Mouse (Mus musculus) liver, adult 2 months (tissue): ENCODE measurements around the gene Dhtkd1.

Source experiments
- CTCF ChIP-seq: fragments of 200-500 bp; IDR thresholded peaks from 2 replicates; pipeline ENCODE4 v1.5.1; 2011; ENCODE audit warnings: low read depth, low read length, control low read depth
- POLR2A ChIP-seq: fragments of 200-500 bp; IDR thresholded peaks from 2 replicates; pipeline ENCODE4 v1.6.1; 2011; ENCODE audit warnings: low read length, control low read depth; ENCODE audit not compliant: insufficient read depth; ENCODE audit errors: extremely low read depth

DNA sequence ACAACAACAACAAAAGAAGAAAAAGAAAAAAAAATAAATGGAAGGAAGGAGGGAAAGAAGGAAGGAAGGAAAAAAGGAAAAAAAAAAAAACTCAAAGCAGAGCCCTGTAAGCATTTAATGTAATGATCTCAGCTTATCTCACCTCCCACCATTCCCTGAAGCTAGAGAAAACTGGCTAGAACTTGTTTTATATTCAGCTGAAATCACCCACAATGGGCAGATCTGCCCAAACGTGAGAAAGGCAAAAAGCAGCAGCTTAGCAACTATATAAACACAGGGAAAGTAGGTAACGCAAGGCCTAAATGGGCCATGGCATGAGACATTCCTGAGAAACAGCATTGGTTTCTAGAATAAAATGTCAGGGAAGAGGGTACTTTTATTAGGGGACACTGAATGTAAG, 53.2 kb downstream of the Dhtkd1 start:
- no peak for TF ChIP-seq CTCF
- no peak for TF ChIP-seq POLR2A
